Mouse (Mus musculus): ENCODE measurements around the gene Itpk1.
A peak's percentile ranks its signal among the peaks of the same experiment; 100 is the strongest.

Itpk1 gene

DNA sequence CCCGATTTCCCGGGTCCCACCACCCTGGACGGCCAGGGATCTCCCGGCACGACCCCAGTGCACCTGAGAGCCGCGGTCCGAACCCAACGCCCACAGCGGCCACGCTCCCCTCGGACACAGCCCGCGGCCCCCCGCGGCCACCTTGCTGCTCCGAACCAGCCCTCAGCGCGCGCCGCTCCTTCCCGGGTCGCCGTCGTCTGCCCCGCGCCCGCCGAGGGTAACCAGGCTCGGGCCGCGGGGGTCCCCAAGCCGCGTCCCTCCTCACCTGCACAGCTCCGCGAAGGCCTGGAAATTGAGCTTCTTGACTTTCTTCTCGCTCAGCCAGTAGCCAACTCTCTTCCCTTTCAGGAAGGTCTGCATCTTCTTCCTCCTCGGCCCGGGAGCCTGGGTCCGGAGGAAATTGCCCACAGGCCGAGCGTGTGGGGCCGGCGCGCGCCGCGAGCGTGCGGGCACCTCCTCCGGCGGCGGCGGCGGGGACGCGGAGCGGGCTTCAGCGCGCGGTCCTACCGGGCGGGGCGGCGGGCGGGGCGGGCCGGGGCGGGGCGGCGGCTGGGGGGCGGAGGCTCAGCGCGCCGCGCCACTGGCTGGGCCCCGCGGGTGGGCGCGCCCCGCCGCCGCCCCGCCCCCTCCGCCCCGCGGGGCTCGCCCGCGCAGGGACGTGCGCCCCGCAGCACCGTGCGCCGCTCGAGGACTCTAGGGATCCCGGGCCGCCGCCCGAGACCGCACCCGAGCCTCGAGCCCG lies at the start of gene Itpk1:
Itpk1 (minus strand) TSS at position 474 of the 742 bp plus-strand sequence.
- DNase-seq: peak; percentile 79

DNA sequence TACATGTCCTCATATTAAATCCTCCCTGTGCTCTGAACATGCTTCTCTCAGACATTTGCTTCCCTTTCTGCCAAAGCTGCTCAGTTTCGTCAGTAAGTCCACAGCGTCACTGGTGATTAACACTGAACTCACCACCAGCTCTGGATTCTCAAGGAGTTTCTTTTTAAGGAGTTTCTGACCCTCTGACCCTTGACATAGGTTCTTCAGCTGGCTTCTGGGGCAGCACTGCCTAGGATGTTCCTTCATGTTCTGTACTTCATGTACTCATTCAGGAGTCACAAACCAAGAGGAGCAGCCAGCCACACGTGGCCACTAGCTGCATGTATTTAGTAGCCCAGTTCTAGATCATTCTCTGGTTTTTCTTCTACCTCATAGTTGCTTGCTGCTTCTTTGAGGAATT lies 43.5 kb upstream of the Itpk1 start:
- no peak for DNase-seq

DNA sequence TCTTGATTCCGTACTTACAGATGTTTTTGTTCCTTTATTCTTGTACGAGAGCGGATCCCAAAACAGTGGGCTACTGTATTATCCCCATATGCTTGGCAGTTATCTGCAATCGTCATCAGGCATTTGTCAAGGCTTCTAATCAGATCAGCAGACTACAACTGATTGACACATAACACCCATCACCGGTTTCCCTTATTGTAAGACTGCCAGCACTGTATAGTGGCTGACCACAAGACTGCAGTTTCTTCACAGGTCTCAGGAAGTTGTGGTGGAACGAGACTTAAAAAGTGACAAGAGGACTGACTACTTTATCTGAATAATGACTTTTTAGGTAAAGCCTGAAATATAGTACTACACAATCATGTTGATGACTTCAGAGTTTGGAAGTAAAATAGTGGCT lies 40.1 kb upstream of the Itpk1 start:
- DNase-seq: no peak

DNA sequence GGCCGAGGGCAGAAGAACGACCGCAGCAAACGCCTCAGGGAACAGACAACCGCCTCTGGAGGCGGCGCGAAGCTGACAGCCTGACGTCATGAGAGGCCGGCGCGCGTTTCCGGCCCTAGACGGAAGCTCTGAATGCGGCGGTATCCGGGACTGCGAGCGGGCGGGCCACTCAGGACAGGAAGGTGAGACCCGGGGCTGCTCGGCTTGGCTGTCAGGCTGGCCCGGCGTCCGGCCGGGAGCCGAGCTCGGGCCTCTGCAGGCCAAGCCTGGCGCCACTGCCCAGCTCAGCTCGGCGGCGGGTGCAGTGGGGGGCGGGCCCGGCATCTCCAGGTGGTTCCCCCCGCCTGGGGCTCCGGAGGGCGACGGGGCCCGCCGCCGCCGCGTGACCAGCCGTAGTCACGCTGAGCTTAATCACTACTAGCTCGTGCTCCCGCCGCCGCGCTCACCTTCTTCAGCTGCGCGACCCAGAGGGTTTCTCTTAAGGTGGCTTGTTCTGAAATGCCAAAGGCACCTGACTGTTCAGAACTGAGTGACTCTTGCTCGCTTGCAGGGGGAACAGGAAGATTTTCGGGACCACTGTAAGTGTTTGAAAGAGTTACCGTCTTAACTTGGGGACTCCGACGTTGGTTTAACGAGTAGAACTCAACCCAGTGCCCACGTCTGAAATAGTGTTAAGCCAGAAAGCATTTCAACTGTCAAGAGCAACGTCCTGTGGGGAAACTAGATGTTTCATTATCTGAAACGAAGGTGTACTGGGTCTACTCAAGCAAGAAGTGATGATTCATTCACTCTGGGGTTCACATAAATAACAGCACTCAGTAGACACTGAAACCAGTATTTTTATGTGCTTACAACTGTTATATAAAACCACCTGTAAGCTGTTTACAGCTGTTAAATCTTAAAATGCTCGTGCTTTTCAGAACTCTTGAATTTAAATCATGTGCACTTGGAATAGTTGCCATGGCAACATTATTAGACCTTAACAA lies 39.2 kb upstream of the Itpk1 start, which contains the start of the genes Moap1 and Tmem251:
Moap1 (minus strand) TSS at position 73 of the 986 bp plus-strand sequence.
Tmem251 (plus strand) TSS at position 174 of the 986 bp plus-strand sequence.
- DNase-seq: peak; percentile 94

DNA sequence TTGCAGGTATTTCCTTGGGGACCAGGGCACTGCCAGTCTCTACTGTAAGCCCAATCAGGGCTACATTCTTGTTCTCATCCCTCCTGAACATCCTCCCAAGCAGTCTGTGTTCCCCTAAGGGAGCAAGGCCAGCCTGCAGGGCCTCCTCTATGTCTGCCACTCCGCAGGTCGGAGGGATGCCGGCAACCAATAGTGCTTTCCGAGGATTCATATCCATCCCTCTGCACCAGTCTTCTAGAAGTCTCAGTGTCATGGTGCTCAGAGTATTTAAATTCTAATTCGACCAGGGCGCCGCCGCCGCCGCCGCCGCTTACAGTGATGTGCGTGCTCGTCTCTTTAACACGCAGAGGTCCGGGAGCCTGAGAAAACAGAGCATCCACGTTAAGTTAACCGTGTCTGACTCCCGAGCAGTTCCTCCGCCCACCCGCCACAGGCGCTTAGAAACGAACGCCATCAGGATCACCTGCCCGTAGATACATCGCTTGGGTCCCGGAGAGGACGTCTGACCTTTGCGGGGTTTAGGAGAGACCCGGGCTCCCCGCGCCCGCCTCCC lies 38.4 kb upstream of the Itpk1 start:
- no peak for DNase-seq

DNA sequence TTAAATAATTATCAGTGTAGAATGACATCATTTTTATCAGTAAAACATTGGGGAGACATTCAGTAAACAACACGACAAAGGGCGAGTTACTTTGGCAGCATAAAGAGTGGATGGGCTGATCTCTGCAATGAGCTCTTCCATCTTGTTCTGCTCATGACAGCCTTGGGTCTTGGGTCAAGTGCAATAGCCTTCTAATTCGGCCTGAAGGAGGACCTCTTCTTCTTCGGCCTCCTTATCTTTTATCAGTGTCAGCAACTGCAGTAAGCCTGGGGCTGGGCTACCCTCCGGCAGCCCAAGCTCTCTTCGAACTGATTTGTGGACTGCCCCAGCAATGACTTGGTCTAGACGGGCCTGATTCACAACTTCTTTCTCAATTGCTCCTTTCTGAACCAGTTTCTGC lies 37.3 kb upstream of the Itpk1 start:
- no peak for DNase-seq

DNA sequence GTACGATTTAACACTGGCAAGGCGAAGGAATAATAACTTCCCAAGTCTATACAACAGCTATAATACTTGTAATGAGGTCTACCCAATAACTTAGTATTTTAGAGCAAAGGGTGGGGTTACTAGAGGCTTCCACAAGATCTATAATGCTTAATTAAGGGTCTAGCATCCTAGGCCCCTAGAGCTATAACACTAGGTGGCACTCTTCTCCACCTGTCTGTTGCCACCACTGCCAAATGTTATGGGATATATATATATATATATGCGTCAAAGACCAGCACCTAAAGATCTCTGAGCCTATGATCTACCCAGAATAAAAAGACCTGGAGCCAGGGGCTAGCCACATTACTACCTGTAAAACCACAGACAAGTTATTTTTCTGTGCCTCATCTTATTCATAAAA lies 35.6 kb upstream of the Itpk1 start:
- DNase-seq: no peak

DNA sequence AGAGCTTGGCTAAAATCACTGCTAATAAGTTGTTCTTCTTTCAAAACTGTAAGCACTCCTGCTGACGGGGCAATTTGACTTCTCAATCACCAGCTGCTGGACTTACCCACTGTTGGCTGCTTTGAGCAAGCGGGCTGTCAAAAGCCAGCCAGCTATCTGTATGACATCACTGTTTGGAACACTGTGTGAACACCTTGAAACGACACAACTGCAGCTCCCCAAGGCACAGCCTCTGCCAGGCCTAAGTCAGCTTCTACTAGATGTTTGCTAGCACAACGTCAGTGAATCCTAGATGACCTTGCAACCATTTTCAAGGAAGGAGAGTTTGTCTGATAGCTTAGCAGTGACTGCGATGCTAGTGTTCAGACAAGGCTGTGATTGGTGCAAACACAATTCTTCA lies 34.4 kb upstream of the Itpk1 start:
- DNase-seq: no peak

DNA sequence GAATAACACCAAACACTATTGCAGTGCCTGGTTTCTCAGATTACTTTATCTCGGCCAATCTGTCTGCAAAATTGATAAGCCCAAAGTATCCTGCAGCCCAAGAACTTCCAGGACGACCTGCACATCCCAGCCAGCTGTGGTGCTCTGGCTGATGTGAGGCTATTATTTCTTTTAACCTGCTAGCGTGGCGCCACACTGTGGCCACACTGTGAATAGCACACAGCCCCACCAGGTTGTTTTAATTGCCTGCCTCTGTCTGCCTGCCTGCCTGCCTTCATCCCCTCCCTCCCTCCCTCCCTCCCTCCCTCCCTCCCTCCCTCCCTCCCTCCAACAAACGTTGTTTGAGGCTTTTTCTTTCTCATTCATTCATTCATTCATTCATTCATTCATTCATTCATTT lies 28.7 kb upstream of the Itpk1 start:
- peak; percentile 69 for DNase-seq

DNA sequence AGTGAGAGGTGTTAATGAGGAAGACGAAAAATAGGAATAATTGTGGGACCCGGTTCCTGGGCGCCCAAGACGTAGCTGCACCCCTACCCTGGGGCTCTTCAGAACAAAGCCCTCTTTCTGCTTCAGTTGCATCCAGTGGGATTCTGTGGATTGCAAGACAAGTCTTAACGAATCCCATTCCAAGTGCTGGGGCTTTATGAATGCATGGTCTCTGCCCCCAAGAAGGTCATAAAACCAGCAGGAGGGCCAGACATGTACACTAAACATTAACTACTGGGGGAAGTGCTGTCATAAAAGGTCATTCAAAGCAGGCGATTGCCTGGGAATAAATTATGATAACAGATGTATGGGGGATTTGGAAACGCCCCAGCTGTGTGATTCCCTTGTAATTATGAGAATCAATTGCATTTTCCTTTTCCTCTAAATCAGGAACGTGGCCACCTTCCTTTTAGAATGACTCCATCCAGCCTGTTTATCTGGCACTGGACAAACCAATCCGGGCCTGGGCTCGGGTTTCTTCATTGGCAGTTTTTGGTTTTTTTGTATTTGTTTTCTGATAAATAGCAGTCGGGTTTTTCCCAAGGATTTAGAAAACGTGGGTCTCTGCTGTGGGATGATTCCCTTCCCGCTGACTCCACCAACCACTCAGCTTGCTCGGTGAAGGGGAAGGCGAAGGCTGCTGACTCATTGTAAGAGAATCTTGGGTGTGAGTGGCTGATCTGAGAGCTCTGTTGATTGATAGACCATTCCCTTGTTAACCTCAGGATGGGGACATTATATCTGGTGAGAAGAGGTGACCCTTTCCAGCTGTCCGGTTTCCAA lies 26.3 kb upstream of the Itpk1 start:
- peak; percentile 41 for DNase-seq

DNA sequence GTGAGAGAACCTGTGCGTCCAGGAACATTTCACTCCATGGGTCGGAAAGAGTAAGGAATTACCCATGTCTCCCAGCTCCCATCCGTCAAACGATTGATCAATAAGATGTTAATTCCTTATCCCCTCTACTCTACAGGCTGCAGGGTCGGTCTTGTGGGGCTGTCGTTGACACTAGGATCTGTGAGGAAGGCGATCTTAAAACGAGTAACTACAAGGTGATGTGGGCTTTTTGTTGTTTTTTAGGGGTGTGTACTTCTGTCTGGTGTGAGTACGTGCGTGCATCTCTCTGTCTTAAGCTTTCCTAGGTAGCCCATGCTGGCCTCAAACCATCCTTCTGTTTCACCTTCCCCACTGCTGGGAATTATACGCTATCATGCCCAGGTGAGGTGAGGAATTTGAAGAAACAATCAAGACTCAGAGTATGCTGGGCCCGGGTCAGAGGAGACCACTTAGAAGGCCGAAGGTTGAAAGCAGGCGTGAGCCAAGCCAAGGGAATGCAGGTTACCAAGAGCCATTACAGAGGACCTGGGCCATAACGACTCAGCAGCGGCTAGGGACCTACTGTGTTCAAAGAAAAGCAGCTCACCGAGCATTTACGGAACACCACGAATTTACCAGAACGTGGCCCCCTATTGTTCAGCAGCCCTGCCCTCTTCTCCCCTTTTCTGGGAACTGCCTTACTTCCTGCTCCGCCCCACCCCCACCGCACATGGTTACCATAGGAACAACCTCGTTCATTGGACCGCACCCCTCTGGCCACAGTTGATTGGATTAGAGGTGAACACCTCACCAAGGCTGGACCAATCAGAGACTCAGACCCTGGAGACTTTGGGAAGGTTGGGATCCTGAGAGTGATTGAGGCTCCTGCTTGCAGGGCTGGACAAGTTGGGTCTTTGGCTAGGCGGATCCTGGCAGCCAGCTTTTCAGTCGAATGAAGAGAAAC lies 25.4 kb upstream of the Itpk1 start:
- peak; percentile 85 for DNase-seq

DNA sequence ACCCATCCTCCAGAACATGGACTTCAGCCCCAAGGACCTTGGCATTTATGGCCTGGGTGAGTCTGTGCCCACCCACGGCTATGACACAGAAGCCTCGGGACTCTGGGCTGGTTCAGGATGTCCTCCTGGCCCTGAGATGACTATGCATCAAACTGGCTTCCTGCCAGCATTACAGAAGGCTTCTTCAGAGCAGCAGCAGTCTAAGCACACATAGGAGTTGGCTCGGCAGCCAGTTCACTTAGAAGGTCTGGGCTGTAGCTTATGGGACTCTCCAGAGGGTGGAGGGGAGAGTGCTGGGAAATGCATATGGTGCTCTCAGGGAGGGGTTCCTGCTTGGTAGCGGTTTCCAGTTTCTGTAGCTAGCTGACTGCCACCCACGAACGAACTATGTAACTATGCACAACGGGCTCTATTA lies 21.0 kb upstream of the Itpk1 start:
- peak; percentile 49 for DNase-seq

DNA sequence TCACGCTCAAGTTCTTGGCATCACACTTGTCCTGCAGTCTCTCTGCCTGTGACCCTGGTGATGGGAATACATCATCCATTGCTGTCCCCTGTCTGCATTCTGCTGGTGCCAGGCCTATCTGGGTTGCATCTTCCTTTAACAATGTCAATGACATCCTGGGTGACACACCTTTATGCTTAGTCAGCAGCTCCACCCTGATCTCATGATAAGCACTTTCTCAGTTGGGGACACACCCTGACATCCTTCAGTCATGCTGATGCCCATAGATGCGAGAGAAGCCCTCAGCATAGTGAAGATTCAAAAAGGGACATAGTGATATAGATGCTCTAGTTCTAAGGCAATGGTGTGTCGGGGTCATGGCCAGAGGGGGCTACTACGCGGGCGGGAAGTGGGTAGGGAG lies 20.4 kb upstream of the Itpk1 start:
- DNase-seq: no peak

DNA sequence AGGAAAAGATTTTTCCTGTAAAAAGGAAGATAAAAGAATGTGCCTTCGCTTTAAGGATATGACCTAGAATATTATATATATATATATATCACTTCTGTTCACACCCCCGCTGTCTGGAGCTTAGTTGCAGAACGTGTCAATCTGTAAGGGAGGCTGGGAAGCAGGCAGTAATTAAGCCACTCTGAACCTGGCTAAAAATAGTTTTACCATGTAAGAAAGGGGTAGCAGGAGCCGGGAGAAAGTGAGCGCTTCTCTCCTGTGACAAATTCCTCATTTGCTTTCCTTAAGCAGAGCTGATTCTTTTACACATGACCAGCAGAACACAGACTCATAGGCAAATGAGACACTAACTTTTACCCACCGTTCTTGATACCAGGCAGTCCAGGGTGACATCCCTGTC lies 19.1 kb upstream of the Itpk1 start:
- DNase-seq: no peak

DNA sequence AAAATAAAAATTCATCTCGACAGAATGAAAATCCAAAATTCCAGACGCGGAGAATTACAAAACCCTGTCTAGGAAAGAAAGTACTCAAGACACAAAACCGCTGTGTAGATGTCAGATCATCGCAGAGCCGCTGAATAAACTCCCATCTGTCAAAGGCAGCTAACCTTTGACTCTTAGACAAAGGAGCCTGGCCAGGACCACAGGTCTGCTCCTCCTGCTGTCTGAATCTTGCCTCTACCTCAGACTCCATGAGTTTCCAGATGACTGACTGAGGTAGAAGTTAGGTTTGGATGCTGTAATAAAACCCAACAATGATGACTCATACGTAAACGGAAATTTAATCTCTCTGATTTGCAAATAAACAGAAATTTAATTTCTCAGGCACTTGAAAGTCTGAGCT lies 18.2 kb upstream of the Itpk1 start:
- no peak for DNase-seq

DNA sequence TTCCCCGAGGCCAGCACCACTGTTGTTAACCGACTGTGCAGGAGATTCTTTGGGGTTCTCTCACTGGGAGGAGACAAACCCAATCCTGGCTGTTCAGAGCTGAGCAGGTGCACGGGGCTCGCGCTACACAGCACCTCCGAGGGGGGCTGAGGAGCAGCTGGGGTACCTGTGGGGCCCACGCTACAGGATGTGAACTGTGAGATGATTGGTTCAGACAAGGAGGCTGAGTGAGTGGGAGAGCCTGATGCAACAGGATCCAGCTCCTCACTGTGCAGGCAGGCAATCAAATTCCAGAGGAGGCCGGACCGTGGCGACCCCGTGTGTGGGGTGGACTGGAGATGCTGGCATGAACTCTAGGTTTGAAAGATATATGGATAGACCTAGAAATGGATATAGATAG lies 17.7 kb upstream of the Itpk1 start:
- DNase-seq: no peak

DNA sequence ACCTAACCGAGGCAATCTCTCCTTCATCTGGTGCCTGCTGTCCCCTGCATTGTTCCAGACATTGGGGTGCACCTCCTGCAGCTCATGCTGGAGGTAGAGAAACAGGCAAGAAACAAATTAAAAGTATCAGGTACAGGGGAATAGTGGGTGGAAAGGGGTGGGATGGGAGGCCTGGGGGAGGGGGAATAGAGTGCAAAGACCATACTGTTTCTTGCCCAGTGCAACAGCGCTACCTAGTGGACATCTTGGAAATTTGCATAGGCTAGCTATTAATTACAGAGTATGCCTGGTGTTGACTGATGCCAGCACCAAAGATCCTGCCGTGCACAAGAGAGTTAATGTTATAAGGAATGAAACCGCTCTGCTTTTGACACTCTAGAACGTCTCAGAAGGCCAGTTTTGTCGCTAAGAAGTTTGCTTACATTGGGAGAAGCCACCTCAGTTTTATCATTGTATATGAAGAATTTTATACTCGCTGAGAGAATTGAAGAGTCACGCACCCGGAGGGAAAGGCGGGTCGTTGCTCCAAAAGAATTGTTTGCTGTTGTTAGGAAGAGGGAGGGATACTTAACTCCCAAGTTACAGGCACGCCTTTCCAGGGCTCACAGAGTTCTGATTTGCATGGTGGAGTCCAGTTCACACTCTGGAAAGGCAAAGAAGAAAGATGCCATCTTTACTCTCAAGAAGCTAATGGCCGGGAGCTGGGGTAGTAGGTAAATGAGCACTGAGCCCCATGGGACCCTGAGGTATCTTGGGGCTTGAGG lies 15.0 kb upstream of the Itpk1 start:
- peak; percentile 55 for DNase-seq

DNA sequence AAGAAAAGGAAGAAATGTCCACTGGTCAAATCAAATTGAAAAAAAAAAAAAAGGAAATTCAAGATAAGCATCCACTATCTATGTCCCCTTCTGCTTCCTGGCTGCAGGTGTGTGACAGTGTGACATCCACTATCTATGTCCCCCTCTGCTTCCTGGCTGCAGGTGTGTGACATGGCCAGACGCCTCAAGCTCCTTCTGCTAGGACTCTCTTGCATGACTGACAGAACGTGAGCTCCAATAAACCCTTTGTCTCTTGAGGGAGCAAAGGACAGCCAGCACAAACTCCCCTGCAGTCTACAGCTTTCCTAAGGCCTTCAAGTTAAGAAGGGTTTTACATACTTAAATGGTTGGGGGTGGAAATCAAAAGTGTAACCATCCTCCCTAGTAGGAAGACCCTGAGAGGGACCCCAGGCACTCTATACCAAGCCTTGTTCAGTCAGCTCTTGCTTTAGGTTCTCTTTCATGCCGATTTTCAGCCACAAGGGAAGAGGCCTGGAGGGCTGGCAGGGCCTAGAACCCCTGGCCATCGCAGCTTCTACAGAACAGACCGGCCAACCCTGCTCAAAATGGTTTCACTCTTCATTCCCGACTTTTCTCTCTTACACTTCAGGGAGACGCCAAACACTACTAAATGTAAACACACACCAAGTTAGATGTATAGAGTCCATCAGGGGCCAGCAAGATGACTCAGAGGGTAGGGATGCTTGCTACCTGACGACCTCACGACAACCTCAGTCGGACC lies 10.1 kb upstream of the Itpk1 start:
- DNase-seq: no peak

DNA sequence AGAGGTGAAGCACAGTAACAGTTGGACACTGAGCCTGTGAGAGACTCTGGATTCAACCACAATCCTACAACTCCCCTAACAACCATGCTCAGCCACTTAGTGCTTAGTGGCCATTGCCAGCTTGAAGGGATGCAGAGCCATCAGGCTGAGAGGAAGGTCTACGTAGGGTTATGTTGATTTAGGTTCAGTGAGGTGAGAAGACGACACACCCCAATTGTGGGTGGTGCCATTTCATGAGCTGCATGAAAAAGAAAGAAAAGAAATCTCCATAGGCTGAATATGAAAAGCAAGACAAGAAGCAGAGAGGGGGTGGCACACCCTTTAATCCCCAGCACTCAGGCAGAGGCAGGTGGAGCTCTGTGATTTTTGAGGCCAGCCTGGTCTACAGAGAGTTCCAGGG lies 9.4 kb upstream of the Itpk1 start:
- no peak for DNase-seq
